Mouse (Mus musculus): ENCODE data around the gene Nkx2-4.

DNA sequence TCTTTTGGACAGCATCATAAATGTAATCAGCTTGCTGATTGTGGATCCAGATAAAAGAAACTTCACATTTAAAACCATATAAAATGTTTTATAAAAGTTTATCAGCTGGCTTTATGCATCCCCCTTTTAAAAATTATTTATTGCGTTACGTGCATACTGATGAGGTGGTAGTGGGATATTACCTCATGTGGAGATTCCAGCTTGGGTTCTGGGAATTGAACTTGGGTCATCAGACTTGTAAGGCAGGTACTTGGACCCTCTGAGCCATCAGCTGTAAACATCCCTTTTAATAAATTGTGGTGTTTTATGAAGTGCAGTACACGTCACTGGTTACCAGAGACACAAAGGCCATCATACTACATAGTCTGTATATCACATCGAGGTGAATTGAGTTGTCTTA, 10.8 kb downstream of the Nkx2-4 start:
- TF ChIP-seq CTCF (IDR thresholded peaks at IDR 0.05; ENCODE audit: extremely low read depth, insufficient read depth, low read length) (no peak), POLR2A (IDR thresholded peaks at IDR 0.05; ENCODE audit: extremely low read depth, insufficient read depth, low read length) (no peak)

All from cortical plate, adult 2 months (tissue).